Mouse (Mus musculus): Measurements from ENCODE around the gene Fsip1.

DNA sequence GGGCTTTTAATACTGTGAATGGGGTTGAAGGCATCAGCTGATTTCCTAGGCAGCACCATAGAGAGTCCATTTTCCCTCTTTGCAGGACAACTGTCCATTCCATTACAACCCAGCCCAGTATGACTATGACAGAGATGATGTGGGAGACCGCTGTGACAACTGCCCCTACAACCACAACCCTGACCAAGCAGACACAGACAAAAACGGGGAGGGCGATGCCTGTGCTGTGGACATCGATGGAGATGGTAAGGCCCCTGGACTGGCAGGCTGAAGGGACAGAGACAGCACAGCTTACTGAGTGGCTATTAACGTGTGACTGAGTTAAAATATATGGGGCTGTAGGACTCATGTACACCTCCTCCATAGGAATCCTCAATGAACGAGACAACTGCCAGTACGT is 136.0 kb downstream of the Fsip1 start:
- no peak for TF ChIP-seq CTCF (IDR thresholded peaks at IDR 0.05; ENCODE audit: borderline replicate concordance, insufficient read depth, low read length)
- peak; percentile 89 for TF ChIP-seq POLR2A (IDR thresholded peaks at IDR 0.05; ENCODE audit: low read depth, low read length)
